Mouse (Mus musculus): ENCODE results near the gene Pou2af1. TPM values are rescaled to one million over a fixed set of nuclear protein-coding genes. Genes with fewer than 3 reads are reported as not detected.
A peak's percentile ranks its signal among the peaks of the same experiment; 100 is the strongest.

The Pou2af1 gene
- polyA plus RNA-seq, 1 experiment from 2014 or later = not detected

DNA sequence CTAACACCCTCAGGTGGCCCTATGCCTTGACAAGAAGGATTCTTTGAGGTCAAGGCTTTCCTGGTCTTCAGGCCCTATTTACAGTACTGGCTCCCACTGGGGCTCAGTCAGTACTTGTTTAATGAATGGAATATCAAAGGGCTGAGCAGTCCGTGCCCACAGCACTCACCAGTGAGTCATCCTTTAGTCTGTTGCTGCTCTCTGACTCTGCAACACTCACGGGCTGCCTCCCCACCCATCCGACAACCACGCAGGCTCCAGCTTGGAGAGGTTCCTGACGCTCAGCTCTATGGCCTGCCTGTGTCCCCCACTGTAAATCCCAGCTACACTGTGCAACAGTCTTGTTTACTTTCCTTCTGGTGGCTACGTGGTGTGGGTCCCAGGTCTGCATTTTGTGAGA is 43.2 kb upstream of the Pou2af1 start:
- no peak for TF ChIP-seq CTCF (IDR thresholded peaks at IDR 0.05; ENCODE audit: low read depth)
- Histone ChIP-seq H3K4me1 (replicated peaks; ENCODE audit: insufficient read depth, low read length) (no peaks in the 10 kb centered on the region), H3K9ac (ENCODE audit: low read depth, low read length) (no peak overlapping the region), H3K27me3 (ENCODE audit: insufficient read depth, low read length) (no peaks in the 10 kb centered on the region), H3K27ac (no peak overlapping the region), H3K4me2 (ENCODE audit: low read length) (no peak overlapping the region), H3K36me3 (ENCODE audit: insufficient read depth, low read length) (no peaks in the 10 kb centered on the region), H3K9me3 (replicated peaks; ENCODE audit: low read length) (no peaks in the 10 kb centered on the region), H3K4me3 (replicated peaks; ENCODE audit: low read depth, low read length) (no peak overlapping the region)
- 66% methylated on average over 6 of the region's 6 CpGs for WGBS
- no peak for DNase-seq (ENCODE audit: low spot score)
- ATAC-seq (replicated peaks; ENCODE audit: low FRiP score, low read depth) = no peak

DNA sequence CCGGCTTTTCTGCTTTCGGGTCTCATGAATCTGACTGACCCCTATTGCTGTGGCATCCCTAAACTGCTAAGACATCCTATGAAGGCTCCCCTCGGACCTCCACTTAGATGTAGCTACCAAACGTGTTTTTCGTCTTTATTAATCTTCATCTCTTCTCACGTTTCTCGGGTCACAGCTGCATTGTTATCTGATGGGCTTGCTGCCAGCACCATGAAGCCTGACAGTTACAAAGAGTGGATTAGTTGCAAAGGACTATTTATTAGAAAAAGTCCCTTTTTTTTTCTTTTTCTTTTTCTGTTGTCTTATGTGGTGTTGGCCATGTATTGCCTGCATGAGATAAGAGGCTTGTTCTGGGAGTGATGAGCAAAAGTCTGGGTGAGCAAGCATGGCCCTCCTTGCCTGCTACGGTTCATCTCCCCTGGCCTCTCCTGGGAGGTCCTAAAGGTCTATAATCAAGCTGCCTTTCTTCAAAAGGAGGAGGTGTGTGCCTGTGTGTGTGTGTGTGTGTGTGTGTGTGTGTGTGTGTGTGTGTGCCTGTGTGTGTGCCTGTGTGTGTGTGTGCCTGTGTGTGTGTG is 38.5 kb upstream of the Pou2af1 start:
- no peaks in the 10 kb centered on the region for H3K27me3 ChIP-seq (ENCODE audit: insufficient read depth, low read length)
- ATAC-seq (replicated peaks; ENCODE audit: low FRiP score, low read depth) (no peak), DNase-seq (ENCODE audit: low spot score) (peak; percentile 17)
- WGBS = 17% methylated on average over 8 of the region's 8 CpGs
- no peak overlapping the region for H3K27ac ChIP-seq
- H3K4me3 ChIP-seq (replicated peaks; ENCODE audit: low read depth, low read length) = no peak overlapping the region
- no peaks in the 10 kb centered on the region for H3K9me3 ChIP-seq (replicated peaks; ENCODE audit: low read length)
- no peak overlapping the region for H3K4me2 ChIP-seq (ENCODE audit: low read length)
- no peak overlapping the region for H3K9ac ChIP-seq (ENCODE audit: low read depth, low read length)
- no peaks in the 10 kb centered on the region for H3K36me3 ChIP-seq (ENCODE audit: insufficient read depth, low read length)
- TF ChIP-seq CTCF (IDR thresholded peaks at IDR 0.05; ENCODE audit: low read depth) = no peak
- H3K4me1 ChIP-seq (replicated peaks; ENCODE audit: insufficient read depth, low read length) = no peaks in the 10 kb centered on the region

DNA sequence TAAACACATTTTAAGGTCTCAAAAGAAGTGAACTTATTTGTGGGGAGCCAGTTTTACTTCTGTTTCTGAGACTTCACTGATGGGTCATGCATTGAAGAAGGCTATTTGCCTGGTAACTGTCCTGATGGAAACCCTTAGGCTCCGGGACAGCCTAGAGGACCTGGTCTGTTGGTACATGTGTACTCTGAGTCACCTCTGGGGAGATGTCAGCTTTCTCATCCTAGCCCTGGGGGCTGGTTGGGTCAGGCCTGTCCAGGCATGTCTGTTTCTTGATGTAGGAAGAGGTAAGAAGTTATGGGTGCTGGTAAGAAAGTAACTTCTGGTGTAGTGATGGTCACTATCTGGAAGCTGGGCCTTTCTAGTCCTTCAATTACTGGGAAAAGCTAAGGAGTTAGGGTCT is 37.8 kb upstream of the Pou2af1 start:
- H3K4me2 ChIP-seq (ENCODE audit: low read length) = no peak overlapping the region
- no peaks in the 10 kb centered on the region for H3K36me3 ChIP-seq (ENCODE audit: insufficient read depth, low read length)
- H3K4me1 ChIP-seq (replicated peaks; ENCODE audit: insufficient read depth, low read length) = no peaks in the 10 kb centered on the region
- WGBS = 96% methylated on average over 1 of the region's 1 CpGs
- H3K4me3 ChIP-seq (replicated peaks; ENCODE audit: low read depth, low read length) = no peak overlapping the region
- TF ChIP-seq CTCF (IDR thresholded peaks at IDR 0.05; ENCODE audit: low read depth) = no peak
- no peak overlapping the region for H3K9ac ChIP-seq (ENCODE audit: low read depth, low read length)
- ATAC-seq (replicated peaks; ENCODE audit: low FRiP score, low read depth) (no peak), DNase-seq (ENCODE audit: low spot score) (no peak)
- H3K27me3 ChIP-seq (ENCODE audit: insufficient read depth, low read length) = no peaks in the 10 kb centered on the region
- H3K27ac ChIP-seq = no peak overlapping the region
- H3K9me3 ChIP-seq (replicated peaks; ENCODE audit: low read length) = no peaks in the 10 kb centered on the region

DNA sequence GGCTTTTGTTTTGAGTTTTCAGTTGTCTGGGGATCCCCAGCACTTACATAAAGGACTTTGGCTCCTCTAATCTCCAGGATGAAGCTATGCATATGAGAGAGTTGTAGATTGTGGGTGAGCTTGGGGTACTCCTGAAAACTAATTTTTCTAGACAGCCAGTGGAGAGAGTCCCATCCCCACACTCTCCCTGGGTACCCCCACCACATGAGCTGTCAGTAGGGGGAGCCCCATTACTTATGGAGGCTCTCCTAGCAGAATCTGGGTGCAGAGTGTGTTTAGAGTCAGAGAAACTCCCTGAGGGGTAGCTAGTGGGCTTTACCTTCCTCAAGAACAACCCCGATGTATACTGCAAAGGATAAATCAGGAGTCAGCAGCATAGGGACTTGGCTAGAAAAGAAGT is 35.2 kb upstream of the Pou2af1 start:
- DNase-seq (ENCODE audit: low spot score) (no peak), ATAC-seq (replicated peaks; ENCODE audit: low FRiP score, low read depth) (no peak)
- no peaks in the 10 kb centered on the region for H3K36me3 ChIP-seq (ENCODE audit: insufficient read depth, low read length)
- no peak for TF ChIP-seq CTCF (IDR thresholded peaks at IDR 0.05; ENCODE audit: low read depth)
- WGBS = 93% methylated on average over 1 of the region's 1 CpGs
- no peak overlapping the region for H3K4me3 ChIP-seq (replicated peaks; ENCODE audit: low read depth, low read length)
- no peak overlapping the region for H3K27ac ChIP-seq
- H3K4me1 ChIP-seq (replicated peaks; ENCODE audit: insufficient read depth, low read length) = peaks cover 1% of the 10 kb centered on the region; the same call in 1 of the 2 replicates
- H3K4me2 ChIP-seq (ENCODE audit: low read length) = no peak overlapping the region
- no peaks in the 10 kb centered on the region for H3K27me3 ChIP-seq (ENCODE audit: insufficient read depth, low read length)
- H3K9me3 ChIP-seq (replicated peaks; ENCODE audit: low read length) = no peaks in the 10 kb centered on the region
- no peak overlapping the region for H3K9ac ChIP-seq (ENCODE audit: low read depth, low read length)

DNA sequence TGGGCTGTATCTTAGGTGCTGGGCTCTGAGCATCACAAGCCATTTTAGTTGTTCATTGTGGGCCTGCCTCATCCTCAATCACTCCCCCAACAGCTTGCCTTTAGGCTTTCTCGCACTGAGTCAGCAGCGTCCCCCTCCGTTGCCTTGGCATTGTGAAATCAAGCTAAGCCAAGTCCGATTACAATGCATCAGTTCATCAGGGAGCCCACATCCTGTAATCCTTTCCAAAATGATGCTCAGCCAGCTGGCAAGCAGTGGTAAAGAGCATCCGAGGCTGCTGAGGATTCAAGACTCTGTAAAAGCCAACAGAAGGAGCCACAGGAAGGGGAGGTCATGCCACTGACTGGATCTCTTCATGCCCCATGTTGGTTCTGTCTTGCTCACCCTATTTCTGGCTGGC is 32.9 kb upstream of the Pou2af1 start:
- H3K27me3 ChIP-seq (ENCODE audit: insufficient read depth, low read length) = no peaks in the 10 kb centered on the region
- H3K4me1 ChIP-seq (replicated peaks; ENCODE audit: insufficient read depth, low read length) = peaks cover 6% of the 10 kb centered on the region; the same call in 1 of the 2 replicates
- H3K4me3 ChIP-seq (replicated peaks; ENCODE audit: low read depth, low read length) = no peak overlapping the region
- no peaks in the 10 kb centered on the region for H3K36me3 ChIP-seq (ENCODE audit: insufficient read depth, low read length)
- ATAC-seq (replicated peaks; ENCODE audit: low FRiP score, low read depth) (no peak), DNase-seq (ENCODE audit: low spot score) (no peak)
- H3K9ac ChIP-seq (ENCODE audit: low read depth, low read length) = no peak overlapping the region
- no peak for TF ChIP-seq CTCF (IDR thresholded peaks at IDR 0.05; ENCODE audit: low read depth)
- no peaks in the 10 kb centered on the region for H3K9me3 ChIP-seq (replicated peaks; ENCODE audit: low read length)
- H3K4me2 ChIP-seq (ENCODE audit: low read length) = no peak overlapping the region
- WGBS = 85% methylated on average over 5 of the region's 5 CpGs
- H3K27ac ChIP-seq = no peak overlapping the region

DNA sequence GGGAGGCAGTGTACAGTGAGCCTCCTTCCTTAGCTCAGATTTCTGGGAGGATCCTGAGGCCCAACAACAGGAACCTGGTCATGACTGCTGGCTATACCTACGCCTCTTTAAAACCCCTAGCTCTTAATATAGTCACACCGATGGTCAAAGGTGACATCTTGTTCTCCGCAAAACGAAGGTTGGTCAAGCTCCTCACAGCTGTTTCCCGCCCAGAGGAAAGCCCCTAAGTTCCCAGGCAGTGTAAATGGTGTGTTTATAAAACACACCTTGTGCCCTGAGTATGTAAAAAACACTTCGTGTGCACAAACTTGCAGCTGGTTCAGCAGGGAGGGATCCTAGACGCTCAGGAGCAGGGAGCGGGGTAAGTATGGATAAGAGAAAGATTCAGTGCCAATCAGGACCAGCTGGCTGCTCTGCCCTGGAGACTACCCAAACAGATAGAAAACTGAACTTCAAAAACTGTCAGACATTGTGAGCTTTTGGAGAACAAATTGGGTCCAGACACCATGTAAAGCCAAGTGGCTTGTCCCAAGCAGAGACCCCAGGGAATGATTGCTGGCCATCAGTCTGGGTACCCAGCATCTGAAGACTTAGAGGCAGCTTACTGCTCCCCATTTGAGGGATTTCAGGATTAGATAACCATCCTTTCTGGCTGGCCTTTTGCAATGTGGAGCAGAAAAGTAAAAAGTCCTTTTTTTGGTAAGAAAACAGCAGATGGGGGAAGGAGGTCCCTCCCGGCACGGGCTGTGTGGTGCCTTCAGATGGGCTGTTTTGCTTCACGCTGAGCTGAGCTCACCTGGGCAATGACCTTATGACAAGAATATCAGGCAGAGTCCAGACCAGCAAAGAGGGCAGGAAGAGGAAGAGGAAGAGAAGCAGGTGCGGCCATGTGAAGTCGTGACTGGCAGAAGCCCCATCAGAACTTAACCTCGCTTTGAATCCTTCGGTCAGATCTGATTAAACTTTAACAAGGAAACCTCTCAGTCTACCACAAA is 30.5 kb upstream of the Pou2af1 start:
- H3K4me3 ChIP-seq (replicated peaks; ENCODE audit: low read depth, low read length) = no peak overlapping the region
- H3K4me2 ChIP-seq (ENCODE audit: low read length) = no peak overlapping the region
- no peak for ATAC-seq (replicated peaks; ENCODE audit: low FRiP score, low read depth)
- H3K36me3 ChIP-seq (ENCODE audit: insufficient read depth, low read length) = no peaks in the 10 kb centered on the region
- no peak overlapping the region for H3K9ac ChIP-seq (ENCODE audit: low read depth, low read length)
- H3K4me1 ChIP-seq (replicated peaks; ENCODE audit: insufficient read depth, low read length) = peaks cover 6% of the 10 kb centered on the region; the same call in 1 of the 2 replicates
- H3K27me3 ChIP-seq (ENCODE audit: insufficient read depth, low read length) = no peaks in the 10 kb centered on the region
- TF ChIP-seq CTCF (IDR thresholded peaks at IDR 0.05; ENCODE audit: low read depth) = no peak
- DNase-seq (ENCODE audit: low spot score) = no peak
- no peaks in the 10 kb centered on the region for H3K9me3 ChIP-seq (replicated peaks; ENCODE audit: low read length)
- WGBS = 64% methylated on average over 15 of the region's 15 CpGs
- H3K27ac ChIP-seq = no peak overlapping the region

Measured in kidney, postnatal 0 days (tissue).